Mouse (Mus musculus): ENCODE measurements around the gene Coro2a. TPM values are rescaled to one million over a fixed set of nuclear protein-coding genes. Genes with fewer than 3 reads are reported as not detected.

Gene Coro2a
- total and polyA plus RNA-seq, 3 experiments, result 0.35 to 6.8 TPM; not detected in 1

- TF ChIP-seq CHD2 (IDR thresholded peaks at IDR 0.05; ENCODE audit: low read length) (no peak), NRF1 (IDR thresholded peaks at IDR 0.05; ENCODE audit: insufficient read depth, low read depth, low read length, poor library complexity, severe bottlenecking) (no peak)
- no peaks in the 10 kb centered on the region for H3K27me3 ChIP-seq (ENCODE audit: control insufficient read depth in 1 of 2, insufficient read depth in 2 of 2, low read length in 2 of 2)
- H3K36me3 ChIP-seq (ENCODE audit: control insufficient read depth in 1 of 2, insufficient read depth in 2 of 2, low read length in 2 of 2), result peaks cover 0 to 16% of the 10 kb centered on the region in 2 experiments; a peak in 2 of 4 replicates
- no peak overlapping the region for H3K27ac ChIP-seq (ENCODE audit: control insufficient read depth, low read depth, low read length)
- H3K79me2 ChIP-seq (ENCODE audit: control insufficient read depth, insufficient read depth, low read length, poor library complexity), result no peaks in the 10 kb centered on the region
- peaks cover 17 to 37% of the 10 kb centered on the region in 2 experiments for H3K4me1 ChIP-seq (ENCODE audit: control insufficient read depth in 1 of 2, insufficient read depth in 2 of 2, low read length in 2 of 2)
- no peak for DNase-seq (ENCODE audit: low read depth, low spot score)
- H3K9me3 ChIP-seq (replicated peaks; ENCODE audit: insufficient read depth, low read length), result no peaks in the 10 kb centered on the region
- H3K4me3 ChIP-seq (ENCODE audit: control insufficient read depth in 1 of 2, insufficient read depth in 1 of 2, low read depth in 2 of 2, low read length in 2 of 2), result no peak overlapping the region
- H3K9ac ChIP-seq (ENCODE audit: control insufficient read depth, low read depth, low read length, poor library complexity, severe bottlenecking), result no peak overlapping the region
Measured at GRCm38 (mm10) chr4:46550406-46550805, 51.6 kb downstream of the Coro2a start.

- Histone ChIP-seq H3K9ac (ENCODE audit: control insufficient read depth, low read depth, low read length, poor library complexity, severe bottlenecking) (no peak overlapping the region), H3K4me1 (ENCODE audit: control insufficient read depth in 1 of 2, insufficient read depth in 2 of 2, low read length in 2 of 2) (peaks cover 17 to 36% of the 10 kb centered on the region in 2 experiments), H3K79me2 (ENCODE audit: control insufficient read depth, insufficient read depth, low read length, poor library complexity) (no peaks in the 10 kb centered on the region), H3K36me3 (ENCODE audit: control insufficient read depth in 1 of 2, insufficient read depth in 2 of 2, low read length in 2 of 2) (peaks cover 0 to 16% of the 10 kb centered on the region in 2 experiments; a peak in 2 of 4 replicates), H3K4me3 (ENCODE audit: control insufficient read depth in 1 of 2, insufficient read depth in 1 of 2, low read depth in 2 of 2, low read length in 2 of 2) (no peak overlapping the region), H3K27ac (ENCODE audit: control insufficient read depth, low read depth, low read length) (no peak overlapping the region), H3K27me3 (ENCODE audit: control insufficient read depth in 1 of 2, insufficient read depth in 2 of 2, low read length in 2 of 2) (no peaks in the 10 kb centered on the region), H3K9me3 (replicated peaks; ENCODE audit: insufficient read depth, low read length) (no peaks in the 10 kb centered on the region)
- no peak for DNase-seq (ENCODE audit: low read depth, low spot score)
- no peak for TF ChIP-seq TAL1 (IDR thresholded peaks at IDR 0.05; ENCODE audit: low read length)
- TF ChIP-seq EP300 (IDR thresholded peaks at IDR 0.05; ENCODE audit: low read depth in 1 of 2, low read length in 2 of 2), result no peak
- no peak for TF ChIP-seq POLR2AphosphoS5 (IDR thresholded peaks at IDR 0.05; ENCODE audit: borderline replicate concordance, low read depth, low read length)
- no peak for TF ChIP-seq ETS1 (IDR thresholded peaks at IDR 0.05; ENCODE audit: low read depth, low read length)
- TF ChIP-seq MAX (IDR thresholded peaks at IDR 0.05; ENCODE audit: low read length), result no peak
- TF ChIP-seq RAD21 (IDR thresholded peaks at IDR 0.05; ENCODE audit: low read depth, low read length), result no peak
- TF ChIP-seq JUND (IDR thresholded peaks at IDR 0.05; ENCODE audit: low read depth, low read length), result no peak
- TF ChIP-seq NELFE (IDR thresholded peaks at IDR 0.05; ENCODE audit: low read depth, low read length), result no peak
- TF ChIP-seq BHLHE40 (IDR thresholded peaks at IDR 0.05; ENCODE audit: borderline replicate concordance, low read depth, low read length), result no peak
- no peak for TF ChIP-seq CHD1 (IDR thresholded peaks at IDR 0.05; ENCODE audit: low read depth, low read length)
- TF ChIP-seq ZC3H11A (IDR thresholded peaks at IDR 0.05; ENCODE audit: low read depth, low read length), result no peak
- no peak for TF ChIP-seq GATA1 (IDR thresholded peaks at IDR 0.05; ENCODE audit: low read depth, low read length)
- no peak for TF ChIP-seq SMC3 (IDR thresholded peaks at IDR 0.05; ENCODE audit: low read depth, low read length)
- no peak for TF ChIP-seq POLR2A (IDR thresholded peaks at IDR 0.05; ENCODE audit: control insufficient read depth in 1 of 2, insufficient read depth in 1 of 2, low read depth in 1 of 2, low read length in 2 of 2, poor library complexity in 1 of 2)
- TF ChIP-seq MYC (IDR thresholded peaks at IDR 0.05; ENCODE audit: low read depth, low read length), result no peak
- TF ChIP-seq MAFK (IDR thresholded peaks at IDR 0.05; ENCODE audit: borderline replicate concordance, low read depth, low read length), result no peak
- no peak for TF ChIP-seq CHD2 (IDR thresholded peaks at IDR 0.05; ENCODE audit: low read length)
Measured at GRCm38 (mm10) chr4:46549979-46550378, 52.0 kb downstream of the Coro2a start.
